Mouse (Mus musculus) G1E-ER4 (cell line): ENCODE measurements around the gene Cped1. TPM values are rescaled to one million over a fixed set of nuclear protein-coding genes. Genes with fewer than 3 reads are reported as not detected.

Experiments used
- GATA1 ChIP-seq: IDR thresholded peaks from one replicate; pipeline ENCODE4 v1.8.0; 2012; ENCODE audit warnings: low read length, inconsistent platforms
- polyA plus RNA-seq: library from polyadenylated mRNA; stranded (reverse); fragments of >175 nt; gene quantifications from 2 replicates; pipeline ENCODE4 v1.2.3, GENCODE M21; 2012

The Cped1 gene
- polyA plus RNA-seq, 1 experiment, result not detected

DNA sequence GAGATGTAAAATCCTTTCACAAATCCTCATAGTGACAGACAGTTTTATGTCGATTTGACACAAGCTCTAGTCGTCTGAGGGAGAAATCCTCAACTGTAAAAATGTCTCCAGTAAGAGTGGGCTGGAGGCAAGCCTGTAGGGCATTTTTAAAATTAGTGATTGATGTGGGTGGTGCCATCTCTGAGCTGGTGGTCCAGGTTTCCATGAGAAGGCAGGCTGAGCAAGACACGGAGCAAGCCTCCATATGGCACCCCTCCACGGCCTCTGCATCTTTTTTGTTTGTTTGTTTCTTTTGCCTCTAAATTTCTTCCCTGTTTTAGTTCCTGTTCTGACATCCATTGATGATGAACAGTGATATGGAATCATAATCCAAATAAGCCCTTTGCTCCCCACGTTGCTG is 26.8 kb downstream of the Cped1 start:
- TF ChIP-seq GATA1, result no peak

DNA sequence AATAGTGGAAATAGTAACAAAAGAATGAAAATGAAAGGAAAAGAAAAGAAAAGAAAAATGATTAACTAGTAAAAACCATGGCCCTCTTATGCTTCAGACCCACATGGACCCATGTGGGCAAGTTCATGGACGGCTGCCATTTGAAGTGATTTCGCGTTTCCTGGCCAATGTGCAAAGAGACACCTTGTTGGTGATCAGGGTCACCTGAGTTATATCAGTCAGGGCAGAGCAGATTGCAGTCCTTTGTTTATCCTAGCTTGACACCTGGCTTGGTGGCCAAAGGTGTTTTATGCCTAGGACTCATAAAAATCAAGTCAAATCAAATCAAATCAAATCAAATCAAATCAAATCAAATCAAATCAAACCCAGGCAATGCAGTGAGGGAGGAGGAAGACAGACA is 27.7 kb downstream of the Cped1 start:
- TF ChIP-seq GATA1, result no peak

DNA sequence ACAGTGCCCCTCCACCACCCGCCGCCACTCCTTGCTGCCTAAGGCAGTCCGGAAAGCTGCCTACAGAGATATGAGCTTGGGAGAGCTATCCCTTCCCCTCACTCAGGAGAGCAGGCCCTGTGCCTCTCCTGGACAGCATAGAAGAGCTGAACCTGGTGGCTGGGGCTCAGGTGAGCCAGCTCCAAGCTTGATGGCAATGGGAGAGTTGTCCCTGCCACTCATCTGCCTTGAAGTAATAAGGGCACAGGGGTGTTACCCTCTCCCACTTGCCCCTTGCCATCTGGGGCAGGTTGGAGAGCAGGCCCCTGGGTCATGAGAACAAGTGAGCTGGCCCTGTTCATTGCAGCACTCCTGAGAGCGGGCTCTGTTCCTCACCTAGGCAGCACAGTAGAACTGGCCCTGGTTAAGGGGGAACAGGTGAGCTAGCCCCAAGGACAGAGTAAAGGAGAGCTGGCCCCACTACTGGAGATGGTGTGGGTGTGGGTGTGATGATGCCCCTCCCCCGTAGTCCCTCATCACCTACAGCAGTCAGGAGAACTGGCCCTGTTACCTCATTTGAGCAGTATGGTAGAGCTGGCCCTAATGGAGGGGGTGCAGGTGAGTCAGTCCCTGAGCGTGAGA is 28.7 kb downstream of the Cped1 start:
- TF ChIP-seq GATA1, result no peak

DNA sequence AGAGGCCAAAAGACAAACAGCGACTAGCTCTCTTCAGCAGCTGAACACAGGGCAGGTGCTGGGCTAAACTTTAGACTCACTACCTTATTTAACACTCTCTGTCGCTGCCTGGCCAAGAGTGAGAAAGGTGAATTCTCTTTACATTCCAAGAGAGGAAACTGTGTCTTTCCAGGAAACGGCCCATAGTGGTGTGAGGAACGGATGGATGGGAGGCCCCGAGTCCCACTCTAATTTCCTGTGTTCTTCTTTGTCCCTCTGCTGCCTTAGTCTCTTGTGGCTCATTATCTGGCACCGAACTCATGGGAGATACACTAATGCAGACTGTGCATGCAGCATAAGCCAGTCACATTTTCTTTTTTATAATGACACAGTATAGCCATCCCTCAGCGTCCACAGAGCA is 31.9 kb downstream of the Cped1 start:
- no peak for TF ChIP-seq GATA1

DNA sequence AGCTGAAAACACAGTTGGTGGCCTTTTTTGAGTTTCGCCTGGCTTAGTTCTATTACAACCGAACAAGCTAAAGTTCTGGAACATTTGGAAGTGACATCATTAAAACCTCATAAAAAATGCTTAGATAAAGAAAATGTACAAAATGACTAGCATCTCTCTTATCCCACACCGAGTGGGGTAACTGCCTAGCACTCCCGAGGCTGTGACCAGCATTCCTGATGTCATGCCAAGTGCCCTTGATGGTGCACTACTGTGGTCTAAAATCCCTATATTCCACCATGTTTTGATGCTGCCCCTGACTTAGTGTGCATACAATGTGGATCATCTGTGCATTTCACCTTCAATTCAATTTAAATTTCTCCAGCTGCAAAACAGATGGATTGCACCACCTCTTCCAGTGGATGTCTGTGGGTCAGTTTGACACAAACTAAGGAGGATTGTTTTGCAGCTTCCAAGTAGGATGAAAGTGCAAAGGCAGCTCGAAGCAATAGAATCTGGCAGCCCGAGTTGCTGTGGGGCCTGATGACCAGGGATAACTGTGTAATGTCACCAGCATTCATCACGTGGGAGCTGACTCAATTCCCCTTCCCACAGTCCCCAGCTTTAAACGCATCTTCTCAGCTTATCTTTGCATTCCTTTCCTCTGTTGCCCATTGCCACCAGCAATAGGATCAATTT is 33.2 kb downstream of the Cped1 start:
- no peak for TF ChIP-seq GATA1

DNA sequence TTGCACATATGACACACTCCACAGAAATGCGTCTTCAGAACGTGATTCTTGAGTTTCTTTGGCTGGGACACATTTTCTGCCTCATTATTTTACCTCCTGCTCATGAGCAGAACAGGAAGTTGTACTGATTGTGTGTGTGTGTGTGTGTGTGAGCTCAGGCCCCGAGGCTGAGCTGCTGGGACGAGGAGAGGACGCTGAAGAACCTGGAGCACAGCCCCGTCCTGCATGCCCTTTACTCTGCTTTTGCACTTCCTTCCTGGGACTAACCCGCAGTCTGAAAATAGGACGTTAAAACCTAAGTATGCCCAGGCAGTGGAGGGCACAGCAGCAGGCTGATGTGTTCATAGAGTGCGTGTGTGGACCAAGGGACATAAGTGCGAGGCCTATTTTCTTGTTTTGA is 33.9 kb downstream of the Cped1 start:
- TF ChIP-seq GATA1, result no peak

DNA sequence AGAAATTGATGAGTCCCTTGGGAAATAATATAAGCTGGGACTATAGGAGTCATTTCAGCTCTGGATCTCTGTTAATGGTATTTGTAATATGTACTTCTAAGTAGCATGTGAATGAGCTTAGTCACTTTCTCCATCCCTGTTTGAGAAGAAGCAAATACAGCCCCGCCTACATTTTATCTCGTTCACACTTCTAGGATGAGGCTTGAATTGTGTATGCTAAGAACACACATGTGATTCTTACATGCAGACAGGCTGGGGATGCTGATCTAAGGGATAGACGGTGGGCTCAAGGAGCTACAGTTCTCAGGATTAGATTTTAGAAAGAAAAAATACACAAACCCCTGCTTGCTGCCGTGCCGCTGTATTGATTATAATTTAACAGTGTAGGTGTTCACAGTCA is 35.0 kb downstream of the Cped1 start:
- TF ChIP-seq GATA1, result no peak

DNA sequence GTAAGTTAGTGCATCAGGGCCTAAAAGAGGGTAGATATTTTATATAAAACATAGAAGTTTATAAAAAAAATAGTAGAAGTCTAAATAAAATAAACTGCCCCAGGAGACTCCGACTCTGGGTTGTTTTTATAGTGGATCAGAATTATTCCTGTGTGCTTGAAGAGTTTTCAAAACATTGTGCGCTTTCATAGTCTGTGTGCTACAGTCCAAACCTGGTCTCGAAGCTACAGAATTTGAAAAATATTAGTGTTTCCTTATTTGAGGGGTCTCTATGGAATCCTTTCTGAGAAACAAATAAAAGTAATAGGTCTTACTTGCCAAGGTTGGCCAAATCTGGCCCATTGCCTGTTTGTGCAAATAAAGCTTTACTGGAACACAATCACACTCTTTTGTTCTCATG is 35.6 kb downstream of the Cped1 start:
- TF ChIP-seq GATA1, result no peak

DNA sequence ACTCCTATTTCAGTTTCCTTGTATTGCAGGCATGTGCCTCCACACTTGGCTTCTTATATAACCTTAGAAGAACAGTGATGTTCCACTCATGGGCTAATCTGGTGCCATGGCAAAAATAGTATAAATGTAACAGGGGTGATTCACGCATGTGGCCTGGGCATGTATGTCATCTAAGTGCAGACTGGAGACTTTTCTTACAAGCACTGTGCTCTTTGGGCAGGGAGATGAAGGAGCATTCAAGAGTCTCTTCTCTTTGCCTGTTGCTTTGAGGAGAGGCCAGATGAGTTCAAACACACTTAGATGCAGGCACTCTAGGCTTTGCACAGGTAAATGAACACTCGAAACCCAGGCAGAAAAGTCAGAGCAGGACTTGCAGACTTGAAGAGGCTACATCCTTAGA is 38.5 kb downstream of the Cped1 start:
- no peak for TF ChIP-seq GATA1

DNA sequence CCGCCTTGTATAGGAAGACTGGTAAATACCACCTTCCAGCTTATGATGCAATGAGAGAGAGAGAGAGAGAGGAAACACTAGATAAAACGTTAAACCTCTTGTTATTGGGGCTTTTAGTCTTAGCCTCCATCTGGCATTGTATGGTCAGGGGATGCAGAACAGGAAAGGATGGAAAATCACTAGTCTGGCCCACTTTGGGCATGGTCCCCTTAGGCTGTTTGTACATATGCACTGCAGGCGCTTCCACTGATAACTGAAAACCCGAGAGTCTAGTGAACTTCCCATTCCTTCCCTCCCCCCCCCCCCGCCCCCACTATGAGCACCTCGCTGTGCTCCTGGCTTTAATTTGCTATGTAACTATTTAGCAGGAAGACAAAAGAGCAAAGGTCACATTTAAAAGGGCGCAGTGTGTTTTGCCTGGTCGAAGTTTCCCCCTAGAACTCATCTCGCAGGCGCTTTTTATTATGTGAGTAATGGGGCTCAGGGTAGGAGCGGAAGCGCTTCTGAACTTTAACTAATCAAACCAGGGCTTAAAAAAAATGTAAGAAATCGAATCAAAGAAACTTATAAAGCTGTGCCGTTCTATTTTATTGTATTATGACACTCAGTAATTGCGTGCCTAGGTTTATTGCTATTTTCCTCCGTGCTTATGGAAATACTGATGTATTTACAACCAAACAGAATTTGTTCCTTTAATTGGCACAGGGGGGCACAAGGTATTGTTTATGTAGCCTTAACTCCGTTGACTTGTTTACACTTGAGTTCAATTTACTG is 40.1 kb downstream of the Cped1 start:
- TF ChIP-seq GATA1, result no peak

DNA sequence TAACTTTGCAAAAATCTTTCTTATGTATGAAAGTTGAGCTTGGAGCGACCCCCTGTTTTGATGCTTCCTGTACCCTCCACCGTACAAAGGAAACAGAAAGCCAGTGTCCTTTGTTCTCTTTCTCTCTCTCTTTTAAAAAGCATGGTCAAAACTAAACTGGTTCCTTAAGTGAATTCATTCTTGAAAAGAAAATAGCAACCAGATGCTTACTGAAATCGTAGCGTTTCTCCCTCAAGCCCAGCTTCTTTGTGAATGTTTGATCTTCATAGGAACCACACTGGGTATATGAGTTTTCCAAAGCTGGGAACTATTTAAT is 40.6 kb downstream of the Cped1 start:
- TF ChIP-seq GATA1, result no peak

DNA sequence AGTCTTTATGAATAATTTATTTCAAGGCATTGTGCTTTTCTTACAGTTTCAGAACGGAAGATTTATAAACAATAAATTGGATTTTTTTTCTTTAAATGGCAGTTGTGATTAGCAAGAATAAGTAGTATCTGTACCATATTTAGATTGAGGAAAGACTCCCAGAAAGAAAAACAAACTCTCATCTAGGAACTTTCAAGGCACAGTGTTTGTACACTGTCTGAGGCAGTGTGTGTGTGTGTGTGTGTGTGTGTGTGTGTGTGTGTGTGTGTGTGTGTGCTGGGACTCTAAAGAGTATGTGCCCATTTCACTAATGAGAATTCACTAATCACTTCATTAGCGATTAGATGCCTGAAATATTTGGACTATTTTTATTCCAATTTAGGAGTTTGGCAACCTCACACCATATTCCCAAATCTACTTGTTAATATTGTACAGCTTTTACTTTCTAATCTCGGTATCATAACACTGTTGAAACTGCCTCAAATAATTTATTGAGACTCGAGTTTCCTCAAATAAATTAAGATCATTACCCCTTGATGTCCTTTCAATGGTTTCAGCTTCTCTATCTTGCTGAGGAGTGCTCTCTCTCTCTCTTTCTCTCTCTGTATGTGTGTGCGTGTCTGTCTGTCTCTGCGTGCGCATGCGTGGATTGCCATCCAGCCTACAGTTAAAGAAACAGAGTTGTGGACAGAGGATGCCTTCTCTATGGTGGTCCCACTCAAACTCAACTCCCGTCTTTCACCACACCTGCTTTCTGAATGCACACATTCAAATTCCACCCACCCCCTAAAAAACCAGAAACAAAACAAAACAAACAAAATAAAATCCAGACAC is 41.3 kb downstream of the Cped1 start:
- TF ChIP-seq GATA1, result no peak

DNA sequence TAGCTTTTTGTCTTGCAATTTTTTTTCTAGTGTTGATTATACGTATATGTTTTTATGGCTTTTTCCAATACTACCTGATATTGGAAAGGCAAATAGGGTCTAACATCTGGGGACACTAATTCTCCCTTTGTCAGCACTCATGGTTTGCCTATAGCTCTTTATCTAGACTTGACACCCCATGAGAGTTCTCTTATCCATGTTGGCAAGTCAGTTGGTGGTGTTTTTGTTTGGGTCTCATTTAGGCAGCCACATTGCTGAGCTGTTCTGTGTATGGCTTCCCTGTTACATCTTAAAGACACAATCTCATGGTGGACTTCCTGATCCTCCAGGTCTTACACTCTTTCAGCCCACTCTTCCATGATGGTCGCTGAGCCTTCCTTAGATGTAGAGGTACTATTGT is 42.1 kb downstream of the Cped1 start:
- TF ChIP-seq GATA1, result no peak

DNA sequence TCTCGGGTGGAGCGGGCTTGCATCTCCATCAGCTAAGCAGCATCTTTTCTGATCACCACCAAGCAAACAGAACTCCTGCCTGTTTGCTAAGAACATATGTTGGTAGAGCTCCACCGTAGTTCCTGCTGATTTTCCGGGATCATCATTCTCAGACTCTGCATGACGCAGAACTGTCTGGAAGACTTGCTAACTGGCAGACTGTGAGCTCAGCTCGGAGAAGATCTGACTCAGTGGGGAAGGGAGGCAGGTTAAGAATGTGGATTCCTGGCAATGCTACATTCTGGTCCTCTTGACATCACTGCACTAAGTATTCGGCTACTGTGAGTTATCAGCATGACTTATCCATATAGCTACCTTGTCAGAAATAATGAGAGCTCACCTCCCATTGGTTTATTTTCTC is 44.7 kb downstream of the Cped1 start:
- TF ChIP-seq GATA1, result no peak

DNA sequence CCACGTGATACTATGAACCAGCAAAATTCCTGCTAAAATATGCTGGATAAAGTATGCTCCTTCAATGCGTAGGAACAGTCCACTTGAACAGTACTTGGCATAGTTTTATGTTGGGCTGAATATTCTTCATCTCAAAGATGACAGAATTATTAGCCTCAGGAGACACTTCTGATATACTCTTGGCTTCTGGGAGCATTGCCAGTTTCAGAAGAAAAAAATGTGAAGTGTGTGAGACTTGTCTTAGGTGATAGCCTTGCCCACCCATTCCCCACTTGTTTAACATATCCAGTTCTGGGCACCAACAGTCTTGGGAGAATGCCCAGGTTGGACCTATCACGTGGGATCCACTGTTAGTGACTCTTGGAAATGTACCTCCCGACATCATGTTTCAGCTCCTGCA is 47.5 kb downstream of the Cped1 start:
- no peak for TF ChIP-seq GATA1

DNA sequence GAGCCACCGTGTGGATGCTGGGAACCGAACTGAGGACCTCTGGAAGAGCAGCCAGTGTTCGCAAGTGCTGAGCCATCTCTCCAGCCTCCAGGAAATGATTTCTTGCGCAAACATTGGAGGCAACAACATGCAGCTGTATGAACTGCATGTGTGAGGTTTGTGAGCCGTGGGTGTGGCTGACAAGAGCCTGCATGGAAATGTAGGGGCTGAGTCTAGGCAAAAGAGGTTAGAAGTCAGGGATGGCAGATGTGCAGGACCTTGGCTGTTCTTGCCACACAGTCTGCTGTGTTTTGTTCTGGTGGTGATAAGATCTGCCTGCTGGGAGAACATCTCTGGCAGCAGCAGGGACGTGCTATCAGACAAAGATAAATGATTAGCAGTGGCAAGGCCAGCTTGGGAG is 49.7 kb downstream of the Cped1 start:
- no peak for TF ChIP-seq GATA1
